Mouse (Mus musculus): ENCODE data around the gene Ankrd13b. TPM values are rescaled to one million over a fixed set of nuclear protein-coding genes. Genes with fewer than 3 reads are reported as not detected.
A peak's percentile ranks its signal among the peaks of the same experiment; 100 is the strongest.

Gene Ankrd13b
- polyA plus RNA-seq, 1 experiment from 2014 or later: 23.3 TPM

DNA sequence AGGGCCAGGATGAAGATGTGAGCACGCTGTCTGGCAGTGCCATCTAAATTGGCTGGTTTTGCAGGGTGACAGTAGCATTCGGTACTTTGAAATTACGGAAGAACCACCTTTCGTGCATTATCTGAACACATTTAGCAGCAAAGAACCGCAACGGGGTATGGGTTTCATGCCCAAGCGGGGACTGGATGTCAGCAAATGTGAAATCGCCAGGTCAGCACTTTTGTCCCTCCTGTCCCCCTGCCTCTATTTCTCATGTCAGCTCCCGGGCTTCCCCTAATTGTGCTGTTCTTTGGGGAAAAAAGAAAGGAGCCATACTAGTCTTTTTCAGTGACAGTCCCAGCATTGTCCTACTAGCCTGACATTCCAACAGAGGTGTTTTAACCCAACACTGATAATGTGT lies 21.1 kb downstream of the Ankrd13b start:
- Histone ChIP-seq H3K9ac (ENCODE audit: low read depth, low read length) (no peak overlapping the region), H3K36me3 (ENCODE audit: control insufficient read depth, insufficient read depth, low read length) (peaks cover 22% of the 10 kb centered on the region), H3K4me3 (ENCODE audit: low read length) (no peak overlapping the region), H3K4me1 (ENCODE audit: control insufficient read depth, insufficient read depth, low read depth, low read length) (no peaks in the 10 kb centered on the region), H3K27ac (ENCODE audit: low read depth, low read length) (no peak overlapping the region), H3K9me3 (ENCODE audit: control insufficient read depth, low read length) (no peaks in the 10 kb centered on the region), H3K4me2 (ENCODE audit: low read length) (no peak overlapping the region), H3K27me3 (replicated peaks; ENCODE audit: control insufficient read depth, insufficient read depth, low read length) (peaks cover 16% of the 10 kb centered on the region)
- WGBS: 84% methylated on average over 9 of the region's 9 CpGs
- ATAC-seq: no peak

DNA sequence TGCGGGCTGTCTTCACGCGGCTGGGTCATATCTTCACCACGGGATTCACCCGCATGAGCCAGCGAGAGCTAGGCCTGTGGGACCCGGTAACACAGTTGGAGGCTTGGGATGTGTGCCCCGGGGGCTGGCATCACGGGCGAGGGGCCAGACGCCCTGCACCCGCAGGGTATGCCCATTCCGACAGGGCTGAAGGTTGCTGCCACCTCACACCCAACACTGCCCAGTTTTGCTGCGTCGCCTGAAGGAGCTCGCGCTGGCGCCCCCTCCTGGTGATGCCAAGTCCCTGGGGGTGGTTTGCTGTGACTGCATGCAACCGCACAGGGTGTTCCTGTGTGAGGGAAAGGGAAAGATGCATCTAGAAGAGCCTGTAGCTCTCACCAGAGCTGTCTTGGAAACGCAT lies 21.7 kb downstream of the Ankrd13b start:
- no peak for ATAC-seq
- Histone ChIP-seq H3K4me1 (ENCODE audit: control insufficient read depth, insufficient read depth, low read depth, low read length) (no peaks in the 10 kb centered on the region; the same call in 1 of the 2 replicates), H3K27me3 (replicated peaks; ENCODE audit: control insufficient read depth, insufficient read depth, low read length) (peaks cover 16% of the 10 kb centered on the region), H3K4me2 (ENCODE audit: low read length) (no peak overlapping the region; the same call in 1 of the 2 replicates), H3K9ac (ENCODE audit: low read depth, low read length) (no peak overlapping the region), H3K9me3 (ENCODE audit: control insufficient read depth, low read length) (no peaks in the 10 kb centered on the region), H3K4me3 (ENCODE audit: low read length) (no peak overlapping the region), H3K36me3 (ENCODE audit: control insufficient read depth, insufficient read depth, low read length) (peaks cover 19% of the 10 kb centered on the region), H3K27ac (ENCODE audit: low read depth, low read length) (no peak overlapping the region)
- WGBS: 11% methylated on average over 20 of the region's 20 CpGs

DNA sequence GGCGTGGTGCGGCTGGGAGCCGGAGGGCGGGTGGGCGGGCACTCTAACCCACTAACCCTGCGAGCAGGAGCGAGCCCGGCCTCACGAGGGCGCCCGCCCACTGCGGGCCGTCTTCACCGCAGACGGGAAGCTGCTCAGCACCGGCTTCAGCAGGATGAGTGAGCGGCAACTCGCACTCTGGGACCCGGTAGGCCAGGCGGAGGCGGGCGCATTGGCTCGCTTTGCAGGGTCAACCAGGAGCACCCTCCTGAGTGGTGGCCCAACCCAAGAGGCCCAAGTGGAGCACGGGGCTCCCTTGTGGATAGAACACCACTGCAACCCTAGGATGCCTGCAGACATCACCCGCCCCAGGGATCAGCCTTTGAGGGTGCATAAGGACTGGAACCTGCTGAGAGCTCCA lies 22.3 kb downstream of the Ankrd13b start:
- H3K4me2 ChIP-seq (ENCODE audit: low read length): no peak overlapping the region
- H3K9ac ChIP-seq (ENCODE audit: low read depth, low read length): no peak overlapping the region
- H3K9me3 ChIP-seq (ENCODE audit: control insufficient read depth, low read length): no peaks in the 10 kb centered on the region
- peaks cover 16% of the 10 kb centered on the region for H3K27me3 ChIP-seq (replicated peaks; ENCODE audit: control insufficient read depth, insufficient read depth, low read length)
- 0 out of 2 replicates have a peak, but pooled peaks have one; percentile 3 for ATAC-seq
- H3K4me1 ChIP-seq (ENCODE audit: control insufficient read depth, insufficient read depth, low read depth, low read length): peaks cover 4% of the 10 kb centered on the region; the same call in 1 of the 2 replicates
- peaks cover 13% of the 10 kb centered on the region for H3K36me3 ChIP-seq (ENCODE audit: control insufficient read depth, insufficient read depth, low read length)
- H3K27ac ChIP-seq (ENCODE audit: low read depth, low read length): no peak overlapping the region
- 7% methylated on average over 23 of the region's 25 CpGs for WGBS
- no peak overlapping the region for H3K4me3 ChIP-seq (ENCODE audit: low read length)

DNA sequence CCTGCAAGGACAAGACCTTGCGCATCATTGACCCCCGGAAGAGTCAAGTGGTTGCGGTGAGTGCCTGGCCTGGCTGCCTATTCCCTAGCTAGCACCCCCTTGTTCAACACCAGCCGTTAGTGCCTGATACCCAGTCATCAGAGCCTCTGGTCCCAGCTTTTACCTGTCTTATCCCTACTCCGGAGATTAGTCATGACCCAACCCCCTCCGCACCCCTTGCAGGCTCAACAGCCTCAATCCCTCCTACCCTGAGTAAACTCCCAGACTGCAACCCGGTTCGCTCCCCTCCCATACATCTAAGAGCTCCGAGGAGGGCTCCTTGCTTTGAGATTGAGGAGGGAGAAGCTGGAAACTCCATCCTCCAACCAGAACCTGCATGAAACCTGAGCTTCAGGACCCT lies 22.9 kb downstream of the Ankrd13b start:
- H3K36me3 ChIP-seq (ENCODE audit: control insufficient read depth, insufficient read depth, low read length): peaks cover 7% of the 10 kb centered on the region; the same call in 1 of the 2 replicates
- no peak overlapping the region for H3K4me2 ChIP-seq (ENCODE audit: low read length)
- H3K27ac ChIP-seq (ENCODE audit: low read depth, low read length): no peak overlapping the region
- ATAC-seq: no peak
- H3K27me3 ChIP-seq (replicated peaks; ENCODE audit: control insufficient read depth, insufficient read depth, low read length): peaks cover 16% of the 10 kb centered on the region
- H3K4me3 ChIP-seq (ENCODE audit: low read length): no peak overlapping the region
- H3K9ac ChIP-seq (ENCODE audit: low read depth, low read length): no peak overlapping the region
- no peaks in the 10 kb centered on the region for H3K9me3 ChIP-seq (ENCODE audit: control insufficient read depth, low read length)
- WGBS: 46% methylated on average over 9 of the region's 9 CpGs
- H3K4me1 ChIP-seq (ENCODE audit: control insufficient read depth, insufficient read depth, low read depth, low read length): peaks cover 8% of the 10 kb centered on the region; the same call in 1 of the 2 replicates

DNA sequence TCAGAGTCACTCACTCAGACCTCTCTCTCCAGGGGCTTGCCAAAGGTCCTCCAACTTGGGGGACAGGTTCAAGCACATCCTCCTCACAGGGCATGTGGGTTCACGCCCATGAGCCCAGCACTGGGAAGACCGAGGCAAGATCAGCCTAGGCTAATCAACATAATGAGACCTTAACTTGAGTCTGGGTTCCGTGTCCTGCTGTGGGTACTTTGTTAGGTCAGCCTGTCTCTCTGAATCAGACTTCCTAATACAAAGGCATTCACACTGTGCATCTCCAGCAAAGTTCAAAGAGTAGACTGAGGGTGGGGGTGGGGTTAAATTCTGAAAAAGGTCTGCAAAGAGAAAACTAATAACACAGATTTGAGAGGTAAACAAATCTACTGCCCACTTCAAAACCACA lies 24.4 kb downstream of the Ankrd13b start:
- peaks cover 8% of the 10 kb centered on the region; the same call in 1 of the 2 replicates for H3K4me1 ChIP-seq (ENCODE audit: control insufficient read depth, insufficient read depth, low read depth, low read length)
- no peak overlapping the region for H3K4me2 ChIP-seq (ENCODE audit: low read length)
- no peaks in the 10 kb centered on the region for H3K36me3 ChIP-seq (ENCODE audit: control insufficient read depth, insufficient read depth, low read length)
- H3K9ac ChIP-seq (ENCODE audit: low read depth, low read length): no peak overlapping the region
- no peaks in the 10 kb centered on the region for H3K9me3 ChIP-seq (ENCODE audit: control insufficient read depth, low read length)
- H3K4me3 ChIP-seq (ENCODE audit: low read length): no peak overlapping the region
- H3K27me3 ChIP-seq (replicated peaks; ENCODE audit: control insufficient read depth, insufficient read depth, low read length): peaks cover 23% of the 10 kb centered on the region
- WGBS: 51% methylated on average over 3 of the region's 3 CpGs
- ATAC-seq: no peak
- no peak overlapping the region for H3K27ac ChIP-seq (ENCODE audit: low read depth, low read length)

DNA sequence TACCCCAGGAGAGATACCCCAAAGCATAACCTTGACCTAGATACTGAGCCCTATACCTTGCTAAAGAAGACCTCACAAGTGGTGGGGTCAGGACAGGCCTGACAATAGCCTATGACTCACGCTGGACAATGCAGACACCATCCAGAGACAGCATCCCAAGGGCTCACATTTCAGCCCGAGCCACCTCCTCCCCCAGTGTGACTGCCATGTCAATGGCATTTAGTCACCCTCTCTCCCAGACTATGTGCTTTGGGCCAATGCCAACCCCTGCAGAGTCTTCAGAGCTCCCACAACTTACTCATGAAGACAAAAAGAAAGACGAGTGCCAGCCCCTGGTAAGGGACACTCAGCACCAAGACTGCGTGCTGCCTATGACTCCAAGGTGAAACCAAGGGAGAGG lies 24.8 kb downstream of the Ankrd13b start:
- no peaks in the 10 kb centered on the region for H3K36me3 ChIP-seq (ENCODE audit: control insufficient read depth, insufficient read depth, low read length)
- H3K4me1 ChIP-seq (ENCODE audit: control insufficient read depth, insufficient read depth, low read depth, low read length): peaks cover 8% of the 10 kb centered on the region; the same call in 1 of the 2 replicates
- 38% methylated on average over 4 of the region's 4 CpGs for WGBS
- no peak overlapping the region for H3K9ac ChIP-seq (ENCODE audit: low read depth, low read length)
- peaks cover 23% of the 10 kb centered on the region for H3K27me3 ChIP-seq (replicated peaks; ENCODE audit: control insufficient read depth, insufficient read depth, low read length)
- H3K4me2 ChIP-seq (ENCODE audit: low read length): no peak overlapping the region
- no peak overlapping the region for H3K27ac ChIP-seq (ENCODE audit: low read depth, low read length)
- no peaks in the 10 kb centered on the region for H3K9me3 ChIP-seq (ENCODE audit: control insufficient read depth, low read length)
- no peak overlapping the region for H3K4me3 ChIP-seq (ENCODE audit: low read length)
- no peak for ATAC-seq

DNA sequence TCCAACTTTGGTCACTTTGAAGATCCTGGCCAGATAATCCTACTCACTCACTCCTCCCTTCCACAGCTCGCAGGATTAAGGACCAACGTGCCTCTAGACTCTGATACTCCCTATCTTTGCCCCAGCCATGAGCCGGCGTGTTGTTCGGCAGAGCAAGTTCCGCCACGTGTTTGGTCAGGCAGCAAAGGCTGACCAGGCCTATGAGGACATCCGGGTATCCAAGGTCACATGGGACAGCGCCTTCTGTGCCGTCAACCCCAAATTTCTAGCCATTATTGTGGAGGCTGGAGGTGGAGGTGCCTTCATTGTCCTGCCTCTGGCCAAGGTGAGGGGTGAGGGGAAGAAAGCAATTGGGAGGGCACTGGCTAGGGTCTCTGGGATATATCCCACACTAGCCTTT lies 25.7 kb downstream of the Ankrd13b start:
- Histone ChIP-seq H3K36me3 (ENCODE audit: control insufficient read depth, insufficient read depth, low read length) (no peaks in the 10 kb centered on the region), H3K4me1 (ENCODE audit: control insufficient read depth, insufficient read depth, low read depth, low read length) (peaks cover 8% of the 10 kb centered on the region; the same call in 1 of the 2 replicates), H3K27me3 (replicated peaks; ENCODE audit: control insufficient read depth, insufficient read depth, low read length) (peaks cover 23% of the 10 kb centered on the region), H3K4me2 (ENCODE audit: low read length) (no peak overlapping the region), H3K9me3 (ENCODE audit: control insufficient read depth, low read length) (no peaks in the 10 kb centered on the region), H3K4me3 (ENCODE audit: low read length) (no peak overlapping the region), H3K9ac (ENCODE audit: low read depth, low read length) (no peak overlapping the region), H3K27ac (ENCODE audit: low read depth, low read length) (no peak overlapping the region)
- ATAC-seq: no peak
- 83% methylated on average over 10 of the region's 10 CpGs for WGBS

DNA sequence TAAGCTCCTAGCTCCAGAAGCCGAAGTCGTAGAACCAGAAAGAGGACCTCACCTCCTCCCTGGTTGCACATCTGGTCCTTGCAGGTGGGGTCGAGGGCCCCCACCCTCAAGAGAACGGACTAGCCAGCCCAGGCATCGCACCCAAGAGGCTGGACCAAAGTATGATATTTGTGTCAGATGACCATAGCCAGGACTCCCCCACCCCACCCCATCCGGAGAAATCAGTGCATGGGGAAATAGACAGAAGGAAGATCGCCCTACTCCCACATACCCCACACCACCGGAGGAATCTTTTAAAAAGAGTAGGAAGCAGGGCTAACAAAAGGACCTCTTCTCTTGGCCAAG lies 26.4 kb downstream of the Ankrd13b start:
- peaks cover 23% of the 10 kb centered on the region for H3K27me3 ChIP-seq (replicated peaks; ENCODE audit: control insufficient read depth, insufficient read depth, low read length)
- ATAC-seq: no peak

DNA sequence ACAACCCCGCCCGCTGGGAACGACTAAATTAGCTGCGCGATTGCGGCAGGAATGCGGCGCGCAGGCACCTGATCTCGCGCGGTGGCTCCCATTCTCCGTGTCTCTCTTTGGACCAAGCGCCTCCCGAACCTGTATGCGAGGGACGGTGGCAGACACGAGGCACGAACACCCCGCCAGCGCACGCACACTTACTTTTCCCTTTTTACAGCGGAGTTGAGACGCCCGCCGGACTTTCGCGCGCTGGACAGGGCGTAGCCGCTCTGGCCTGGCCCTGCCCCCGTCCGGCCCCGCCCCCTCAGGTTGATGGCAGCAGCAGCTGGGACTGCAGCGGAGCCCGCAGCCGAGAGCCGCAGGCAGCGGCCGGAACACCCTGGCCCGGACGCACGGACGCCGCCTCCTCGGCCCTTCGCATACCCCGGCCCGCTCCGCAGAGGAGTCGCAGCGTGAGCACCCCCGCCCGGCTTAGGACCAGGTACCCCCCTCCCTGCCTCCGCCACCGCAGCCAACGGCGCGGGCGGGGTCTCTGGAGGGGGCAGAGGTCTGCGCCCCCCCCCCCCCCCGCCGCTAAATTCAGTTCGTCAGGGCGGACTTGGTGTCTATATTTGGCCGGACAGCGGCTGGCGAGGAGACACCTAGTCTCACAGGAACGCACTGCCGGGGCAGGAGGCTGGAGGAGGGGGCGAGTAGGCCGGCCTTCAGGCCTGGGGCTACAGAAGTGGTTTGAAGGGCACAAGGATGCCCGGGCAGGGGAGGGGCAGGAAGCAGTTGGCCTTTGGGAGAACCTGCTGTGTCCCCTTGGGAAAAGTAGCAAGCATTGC lies 27.0 kb downstream of the Ankrd13b start, which contains the start of gene Coro6:
TSS of gene Coro6 (plus strand) at position 129 of the 818 bp plus-strand sequence.
- WGBS: under 1% methylated on average over 41 of the region's 73 CpGs
- peaks cover 23% of the 10 kb centered on the region for H3K27me3 ChIP-seq (replicated peaks; ENCODE audit: control insufficient read depth, insufficient read depth, low read length)
- ATAC-seq: peak; percentile 44; the same call in 1 of the 2 replicates
- H3K4me1 ChIP-seq (ENCODE audit: control insufficient read depth, insufficient read depth, low read depth, low read length): peaks cover 8% of the 10 kb centered on the region; the same call in 1 of the 2 replicates
- no peak within 1 kb of the TSS for H3K27ac ChIP-seq (ENCODE audit: low read depth, low read length)
- peak within 1 kb of the TSS; percentile 99 for H3K4me2 ChIP-seq (ENCODE audit: low read length)
- no peaks in the 10 kb centered on the region for H3K36me3 ChIP-seq (ENCODE audit: control insufficient read depth, insufficient read depth, low read length)
- H3K4me3 ChIP-seq (ENCODE audit: low read length): peak within 1 kb of the TSS; percentile 59
- no peaks in the 10 kb centered on the region for H3K9me3 ChIP-seq (ENCODE audit: control insufficient read depth, low read length)
- peak within 1 kb of the TSS; percentile 66 for H3K9ac ChIP-seq (ENCODE audit: low read depth, low read length)

More for the DNA sequence above, 26.4 kb downstream of the Ankrd13b start:
- Histone ChIP-seq H3K4me3 (ENCODE audit: low read length) (peak overlapping the region; percentile 59), H3K9ac (ENCODE audit: low read depth, low read length) (no peak overlapping the region), H3K9me3 (ENCODE audit: control insufficient read depth, low read length) (no peaks in the 10 kb centered on the region), H3K4me1 (ENCODE audit: control insufficient read depth, insufficient read depth, low read depth, low read length) (peaks cover 8% of the 10 kb centered on the region; the same call in 1 of the 2 replicates), H3K36me3 (ENCODE audit: control insufficient read depth, insufficient read depth, low read length) (no peaks in the 10 kb centered on the region), H3K4me2 (ENCODE audit: low read length) (peak overlapping the region; percentile 99), H3K27ac (ENCODE audit: low read depth, low read length) (no peak overlapping the region)
- 49% methylated on average over 8 of the region's 8 CpGs for WGBS
